Mouse (Mus musculus): ENCODE measurements around the gene Poc5. TPM values are rescaled to one million over a fixed set of nuclear protein-coding genes. Genes with fewer than 3 reads are reported as not detected.
A peak's percentile ranks its signal among the peaks of the same experiment; 100 is the strongest.

The Poc5 gene
- polyA plus RNA-seq, 1 experiment from 2014 or later = 20.1 TPM

- ATAC-seq (ENCODE audit: low read depth) = 0 out of 2 replicates have a peak, but pooled peaks have one; percentile 65
- peaks cover 80% of the 10 kb centered on the region for H3K36me3 ChIP-seq
These were observed 18.9 kb downstream of the Poc5 start for GRCm38 (mm10) chr13:96407040-96407439.

DNA sequence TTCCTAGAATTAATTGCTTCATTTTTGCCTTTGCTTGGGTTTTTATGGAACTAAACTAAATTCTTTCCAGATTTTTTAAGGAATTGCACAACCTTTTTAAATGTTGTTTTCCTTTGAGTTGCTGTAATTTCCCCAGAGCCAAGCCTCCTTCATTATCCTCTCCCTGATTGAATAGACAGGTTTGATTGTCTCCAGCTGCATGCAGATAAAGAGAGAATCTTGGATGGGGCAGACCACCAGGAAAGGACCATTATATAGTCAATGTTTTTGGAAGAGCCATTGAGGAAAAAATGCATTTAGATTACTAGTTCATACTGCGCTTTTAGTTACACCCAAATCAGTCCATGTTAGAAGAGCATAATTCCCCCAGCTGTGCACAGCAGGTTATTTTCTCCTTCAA lies 20.7 kb downstream of the Poc5 start:
- Histone ChIP-seq H3K4me3 (no peak overlapping the region), H3K36me3 (peaks cover 78% of the 10 kb centered on the region), H3K9me3 (no peaks in the 10 kb centered on the region), H3K27ac (replicated peaks) (no peak overlapping the region), H3K4me2 (no peak overlapping the region), H3K9ac (no peak overlapping the region), H3K4me1 (replicated peaks) (no peaks in the 10 kb centered on the region), H3K27me3 (no peaks in the 10 kb centered on the region)
- 90% methylated on average over 1 of the region's 1 CpGs for WGBS
- ATAC-seq (ENCODE audit: low read depth) = no peak

More at GRCm38 (mm10) chr13:96407040-96407439, 18.9 kb downstream of the Poc5 start:
- H3K4me2 ChIP-seq = no peak overlapping the region
- H3K4me3 ChIP-seq = no peak overlapping the region
- no peaks in the 10 kb centered on the region for H3K4me1 ChIP-seq (replicated peaks)
- no peaks in the 10 kb centered on the region for H3K27me3 ChIP-seq
- no peak overlapping the region for H3K27ac ChIP-seq (replicated peaks)
- WGBS = 74% methylated on average over 4 of the region's 4 CpGs
- H3K9me3 ChIP-seq = no peaks in the 10 kb centered on the region
- H3K9ac ChIP-seq = no peak overlapping the region

DNA sequence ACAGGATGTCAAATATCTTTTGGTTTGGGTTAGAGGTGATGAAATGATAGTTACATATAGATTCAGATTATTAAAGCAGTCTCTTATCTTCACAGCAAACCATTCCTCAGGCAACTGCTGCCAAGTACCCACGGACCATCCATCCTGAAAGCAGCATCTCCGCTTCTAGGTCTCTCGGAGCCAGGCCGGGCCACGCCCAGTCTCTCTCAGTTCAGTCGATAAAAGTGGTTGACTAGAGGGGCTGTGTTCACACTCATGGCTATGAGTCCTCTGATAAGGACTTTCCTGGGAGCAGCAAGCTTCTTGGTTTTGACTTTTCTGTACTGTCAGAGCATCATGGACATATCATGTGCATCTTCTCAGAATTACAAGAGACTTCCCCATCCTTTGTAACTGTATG lies 26.3 kb downstream of the Poc5 start:
- Histone ChIP-seq H3K27ac (replicated peaks) (no peak overlapping the region), H3K36me3 (peaks cover 86% of the 10 kb centered on the region), H3K4me1 (replicated peaks) (no peaks in the 10 kb centered on the region), H3K4me2 (no peak overlapping the region), H3K9me3 (no peaks in the 10 kb centered on the region), H3K27me3 (no peaks in the 10 kb centered on the region), H3K4me3 (no peak overlapping the region), H3K9ac (no peak overlapping the region)
- WGBS = 88% methylated on average over 6 of the region's 6 CpGs
- ATAC-seq (ENCODE audit: low read depth) = no peak

DNA sequence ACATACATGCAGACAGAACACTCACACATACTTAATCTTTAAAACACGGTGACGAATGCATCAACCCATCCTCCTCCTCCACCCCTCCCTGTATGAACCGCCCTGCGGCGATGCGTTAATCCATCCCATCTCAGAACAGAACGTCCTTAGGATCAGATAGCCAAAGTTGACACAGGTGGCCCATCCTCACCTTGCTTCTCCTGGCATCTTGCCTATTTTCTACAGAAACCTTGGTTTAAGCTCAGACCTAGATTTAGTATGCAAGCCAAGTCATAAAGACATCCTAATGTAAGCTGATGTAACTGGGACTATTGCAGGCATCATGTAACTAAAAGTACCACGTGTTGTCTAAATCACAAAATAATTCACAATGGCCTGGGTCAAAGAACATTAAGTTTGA lies 28.3 kb downstream of the Poc5 start:
- Histone ChIP-seq H3K4me3 (no peak overlapping the region), H3K27me3 (no peaks in the 10 kb centered on the region), H3K4me1 (replicated peaks) (no peaks in the 10 kb centered on the region), H3K4me2 (no peak overlapping the region), H3K9ac (no peak overlapping the region), H3K36me3 (peaks cover 74% of the 10 kb centered on the region), H3K27ac (replicated peaks) (no peak overlapping the region), H3K9me3 (no peaks in the 10 kb centered on the region)
- ATAC-seq (ENCODE audit: low read depth) = no peak
- 96% methylated on average over 8 of the region's 8 CpGs for WGBS

- peaks cover 66% of the 10 kb centered on the region for H3K36me3 ChIP-seq
- no peak overlapping the region for H3K9ac ChIP-seq
- H3K4me3 ChIP-seq = no peak overlapping the region
- H3K9me3 ChIP-seq = no peaks in the 10 kb centered on the region
- no peak overlapping the region for H3K4me2 ChIP-seq
- ATAC-seq (ENCODE audit: low read depth) = no peak
- no peak overlapping the region for H3K27ac ChIP-seq (replicated peaks)
- no peaks in the 10 kb centered on the region for H3K27me3 ChIP-seq
- 90% methylated on average over 5 of the region's 5 CpGs for WGBS
- no peaks in the 10 kb centered on the region for H3K4me1 ChIP-seq (replicated peaks)
These were observed 29.2 kb downstream of the Poc5 start for GRCm38 (mm10) chr13:96417261-96417813.

DNA sequence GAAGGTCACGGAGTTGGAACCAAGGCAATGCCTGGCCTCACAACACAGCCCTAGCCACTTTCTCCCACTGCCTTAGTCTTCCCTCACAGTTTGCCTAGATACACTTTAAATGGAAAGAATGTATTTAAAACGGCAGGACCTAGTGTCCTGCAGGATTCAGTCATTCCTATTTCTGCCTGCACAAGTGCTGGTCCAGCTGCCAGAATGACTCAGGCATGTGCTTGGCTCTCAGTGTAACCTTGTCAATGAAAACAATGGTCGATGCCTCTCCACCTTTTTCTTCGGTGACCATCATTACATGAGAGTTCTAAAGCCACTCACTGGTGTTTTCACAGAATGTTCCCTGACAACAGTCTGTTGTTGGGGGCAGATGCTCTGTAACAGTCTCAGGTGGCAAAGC lies 30.4 kb downstream of the Poc5 start:
- ATAC-seq (ENCODE audit: low read depth) = no peak
- Histone ChIP-seq H3K4me3 (no peak overlapping the region), H3K9me3 (no peaks in the 10 kb centered on the region), H3K27ac (replicated peaks) (no peak overlapping the region), H3K9ac (no peak overlapping the region), H3K27me3 (no peaks in the 10 kb centered on the region), H3K4me2 (no peak overlapping the region), H3K36me3 (peaks cover 59% of the 10 kb centered on the region), H3K4me1 (replicated peaks) (no peaks in the 10 kb centered on the region)
- 88% methylated on average over 4 of the region's 4 CpGs for WGBS

DNA sequence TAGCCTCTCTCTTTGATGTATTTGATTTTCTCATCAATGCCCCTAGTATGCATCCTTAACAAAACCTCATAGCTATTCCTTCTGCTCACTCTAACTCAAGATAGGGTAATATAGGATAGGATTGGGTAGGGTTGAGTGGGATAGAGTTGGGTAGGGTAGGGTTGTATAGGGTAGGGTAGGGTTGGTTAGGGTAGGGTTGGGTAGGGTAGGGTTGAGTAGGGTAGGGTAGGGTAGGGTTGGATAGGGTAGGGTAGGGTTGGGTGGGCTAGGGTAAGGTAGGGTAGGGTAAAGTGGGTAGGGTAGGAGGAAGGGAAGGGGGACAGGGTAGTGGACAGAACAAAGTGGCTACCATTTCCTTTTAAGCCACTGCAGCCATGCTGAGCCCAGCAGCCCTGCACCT lies 33.1 kb downstream of the Poc5 start:
- no peak overlapping the region for H3K4me3 ChIP-seq
- H3K9ac ChIP-seq = no peak overlapping the region
- H3K27me3 ChIP-seq = no peaks in the 10 kb centered on the region
- no peak overlapping the region for H3K27ac ChIP-seq (replicated peaks)
- peaks cover 31% of the 10 kb centered on the region for H3K36me3 ChIP-seq
- peaks cover 7% of the 10 kb centered on the region; the same call in 1 of the 2 replicates for H3K4me1 ChIP-seq (replicated peaks)
- no peaks in the 10 kb centered on the region for H3K9me3 ChIP-seq
- no peak overlapping the region for H3K4me2 ChIP-seq
- ATAC-seq (ENCODE audit: low read depth) = no peak

DNA sequence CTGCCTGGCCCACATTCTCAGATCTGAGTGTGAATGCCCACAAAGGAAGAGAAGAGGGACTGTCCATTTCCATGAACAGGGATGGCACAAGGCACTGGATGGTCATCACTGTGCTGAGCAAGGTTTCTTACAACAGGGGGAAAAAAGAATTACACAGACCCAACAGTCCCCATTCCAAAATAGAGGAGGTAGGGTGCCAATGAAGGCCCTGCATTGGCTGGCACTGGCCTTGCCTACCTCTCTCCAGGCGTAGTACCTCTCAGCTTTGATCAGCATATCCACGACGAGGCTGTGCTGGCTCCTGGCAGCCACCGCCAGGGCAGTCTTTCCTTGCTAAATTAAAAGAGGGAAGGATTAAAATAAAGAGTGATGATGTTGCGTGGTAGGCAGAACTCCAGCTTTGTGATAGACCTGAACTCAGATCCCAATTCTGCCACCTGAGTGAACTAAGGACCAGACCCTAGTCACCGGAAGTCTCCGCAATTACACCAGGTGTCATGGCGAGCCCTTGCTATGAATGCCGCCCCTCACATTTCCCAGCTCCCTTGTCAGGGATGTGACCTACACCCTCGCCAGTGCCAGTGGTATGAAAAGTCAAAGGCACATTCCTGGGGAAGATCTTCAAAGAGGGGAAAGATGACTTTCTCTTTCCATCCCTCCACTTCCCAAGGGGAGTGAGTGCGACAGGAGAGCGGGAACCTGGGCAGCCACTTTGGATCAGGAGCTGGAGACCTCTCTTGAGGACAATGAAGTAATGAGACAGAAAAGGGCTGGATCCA lies 36.6 kb downstream of the Poc5 start:
- no peak for ATAC-seq (ENCODE audit: low read depth)
- Histone ChIP-seq H3K4me1 (replicated peaks) (peaks cover 8% of the 10 kb centered on the region; the same call in 1 of the 2 replicates), H3K27ac (replicated peaks) (no peak overlapping the region), H3K27me3 (no peaks in the 10 kb centered on the region), H3K4me2 (no peak overlapping the region), H3K4me3 (no peak overlapping the region), H3K9ac (no peak overlapping the region), H3K9me3 (no peaks in the 10 kb centered on the region), H3K36me3 (0 out of 2 replicates have a peak, but pooled peaks cover 3% of the 10 kb centered on the region)
- WGBS = 90% methylated on average over 12 of the region's 12 CpGs

GRCm38 (mm10) chr13:96426044-96426443 lies 38.0 kb downstream of the Poc5 start:
- Histone ChIP-seq H3K27ac (replicated peaks) (no peak overlapping the region; the same call in 1 of the 2 replicates), H3K4me3 (no peak overlapping the region), H3K4me1 (replicated peaks) (peaks cover 8% of the 10 kb centered on the region; the same call in 1 of the 2 replicates), H3K36me3 (no peaks in the 10 kb centered on the region), H3K9me3 (no peaks in the 10 kb centered on the region), H3K9ac (0 out of 2 replicates have a peak overlapping the region, but pooled peaks have one; percentile 31), H3K27me3 (no peaks in the 10 kb centered on the region), H3K4me2 (no peak overlapping the region)
- ATAC-seq (ENCODE audit: low read depth) = no peak
- WGBS = 37% methylated on average over 3 of the region's 3 CpGs

- no peak overlapping the region for H3K4me2 ChIP-seq
- H3K27me3 ChIP-seq = no peaks in the 10 kb centered on the region
- no peak for ATAC-seq (ENCODE audit: low read depth)
- H3K9me3 ChIP-seq = no peaks in the 10 kb centered on the region
- no peak overlapping the region for H3K4me3 ChIP-seq
- 82% methylated on average over 5 of the region's 5 CpGs for WGBS
- no peaks in the 10 kb centered on the region for H3K36me3 ChIP-seq
- peaks cover 8% of the 10 kb centered on the region; the same call in 1 of the 2 replicates for H3K4me1 ChIP-seq (replicated peaks)
- no peak overlapping the region for H3K9ac ChIP-seq
- no peak overlapping the region for H3K27ac ChIP-seq (replicated peaks)
These were observed 40.4 kb downstream of the Poc5 start for GRCm38 (mm10) chr13:96428531-96428930.

DNA sequence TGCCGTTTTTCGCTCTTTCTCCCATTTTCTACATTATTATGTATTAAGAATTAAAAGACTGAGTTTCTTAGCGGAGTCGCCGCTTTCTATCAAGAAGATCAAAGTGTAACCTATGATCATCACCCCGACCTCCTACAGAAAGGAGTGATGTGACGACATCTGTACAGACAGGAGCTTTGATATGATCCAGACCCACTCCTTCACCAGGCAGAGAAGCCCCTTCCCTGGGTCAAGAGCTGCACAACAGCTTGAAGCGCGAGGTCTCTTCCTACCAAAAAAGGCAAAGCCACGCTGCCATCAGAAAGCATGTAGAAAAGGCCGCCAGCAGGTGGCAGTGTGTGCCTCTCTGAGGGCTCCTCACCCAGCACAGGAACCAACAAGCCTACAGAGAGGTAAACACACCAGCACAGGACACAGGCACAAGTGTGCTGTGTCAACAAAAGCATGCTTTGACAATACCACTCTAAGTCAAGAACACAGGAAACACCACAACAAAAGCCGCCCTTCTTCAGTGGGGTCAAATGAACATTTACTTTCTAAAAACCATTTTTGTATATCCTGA lies 43.6 kb downstream of the Poc5 start:
- Histone ChIP-seq H3K27me3 (no peaks in the 10 kb centered on the region), H3K36me3 (no peaks in the 10 kb centered on the region), H3K9ac (no peak overlapping the region), H3K9me3 (no peaks in the 10 kb centered on the region), H3K27ac (replicated peaks) (no peak overlapping the region), H3K4me2 (no peak overlapping the region), H3K4me3 (no peak overlapping the region), H3K4me1 (replicated peaks) (no peaks in the 10 kb centered on the region)
- ATAC-seq (ENCODE audit: low read depth) = peak; percentile 67; the same call in 1 of the 2 replicates
- WGBS = 43% methylated on average over 12 of the region's 12 CpGs

- ATAC-seq (ENCODE audit: low read depth) = no peak
- H3K27ac ChIP-seq (replicated peaks) = no peak overlapping the region
- H3K9ac ChIP-seq = no peak overlapping the region
- no peak overlapping the region for H3K4me3 ChIP-seq
- 0 out of 2 replicates have a peak, but pooled peaks cover 1% of the 10 kb centered on the region for H3K9me3 ChIP-seq
- no peaks in the 10 kb centered on the region for H3K36me3 ChIP-seq
- no peak overlapping the region for H3K4me2 ChIP-seq
- no peaks in the 10 kb centered on the region for H3K27me3 ChIP-seq
- 52% methylated on average over 3 of the region's 3 CpGs for WGBS
- no peaks in the 10 kb centered on the region for H3K4me1 ChIP-seq (replicated peaks)
These were observed 44.3 kb downstream of the Poc5 start for GRCm38 (mm10) chr13:96432376-96432811.
